Mouse (Mus musculus) erythroid progenitor cell, adult 5-6 weeks (primary cell): Measurements from ENCODE around the gene Padi6. TPM values are rescaled to one million over a fixed set of nuclear protein-coding genes. Genes with fewer than 3 reads are reported as not detected.
A peak's percentile ranks its signal among the peaks of the same experiment; 100 is the strongest.

ENCODE experiments used
- ATAC-seq: replicated peaks from 2 replicates; pipeline ENCODE4 v1.8.0; 2016; ENCODE audit warnings: moderate number of reproducible peaks, mild to moderate bottlenecking, moderate TSS enrichment, inconsistent platforms; ENCODE audit not compliant: poor library complexity, low FRiP score, severe bottlenecking
- total RNA-seq, 2 experiments: library from RNA; stranded (forward) in 1 of 2; stranded (reverse) in 1 of 2; fragments of 150-400 nt in 1 of 2; fragments of 186-747, 209-891 nt in 1 of 2; gene quantifications; 2 replicates each; pipeline versions ENCODE4 v1.2.3 to v1.2.4; 2015 to 2017; ENCODE audit warnings: low replicate concordance in 2 of 2

Gene Padi6
- total RNA-seq, 2 experiments from 2014 or later = not detected

GRCm38 (mm10) chr4:140755811-140756210, 13.4 kb upstream of the Padi6 start:
- ATAC-seq = no peak

- no peak for ATAC-seq
Observed at GRCm38 (mm10) chr4:140753366-140753765, 10.9 kb upstream of the Padi6 start.

- ATAC-seq = no peak
Observed at GRCm38 (mm10) chr4:140750328-140750727, 7.9 kb upstream of the Padi6 start.

GRCm38 (mm10) chr4:140747978-140748377, 5.5 kb upstream of the Padi6 start:
- ATAC-seq = no peak

- ATAC-seq = no peak
Observed at GRCm38 (mm10) chr4:140744654-140745053, 2.2 kb upstream of the Padi6 start.

GRCm38 (mm10) chr4:140743086-140743485, 643 bp upstream of the Padi6 start:
- ATAC-seq = no peak

GRCm38 (mm10) chr4:140741401-140741800, 1.0 kb downstream of the Padi6 start:
- ATAC-seq = no peak

GRCm38 (mm10) chr4:140740655-140741054, 1.8 kb downstream of the Padi6 start:
- ATAC-seq = no peak

GRCm38 (mm10) chr4:140732871-140733270, 9.6 kb downstream of the Padi6 start:
- no peak for ATAC-seq

- ATAC-seq = 0 out of 2 replicates have a peak, but pooled peaks have one; percentile 43
Observed at GRCm38 (mm10) chr4:140731654-140732053, 10.8 kb downstream of the Padi6 start.

GRCm38 (mm10) chr4:140726907-140727306, 15.5 kb downstream of the Padi6 start:
- no peak for ATAC-seq

- ATAC-seq = no peak
Observed at GRCm38 (mm10) chr4:140724739-140725138, 17.7 kb downstream of the Padi6 start.

- ATAC-seq = no peak
Observed at GRCm38 (mm10) chr4:140723801-140724200, 18.6 kb downstream of the Padi6 start.

- ATAC-seq = no peak
Observed at GRCm38 (mm10) chr4:140723192-140723591, 19.3 kb downstream of the Padi6 start.

GRCm38 (mm10) chr4:140722710-140723109, 19.7 kb downstream of the Padi6 start:
- ATAC-seq = no peak

GRCm38 (mm10) chr4:140721968-140722490, 20.4 kb downstream of the Padi6 start:
- ATAC-seq = no peak

GRCm38 (mm10) chr4:140720091-140720490, 22.4 kb downstream of the Padi6 start:
- ATAC-seq = no peak

GRCm38 (mm10) chr4:140718436-140718835, 24.0 kb downstream of the Padi6 start:
- no peak for ATAC-seq

GRCm38 (mm10) chr4:140716994-140717393, 25.4 kb downstream of the Padi6 start:
- no peak for ATAC-seq

GRCm38 (mm10) chr4:140714586-140714985, 27.9 kb downstream of the Padi6 start:
- no peak for ATAC-seq

- ATAC-seq = peak; percentile 72
Observed at GRCm38 (mm10) chr4:140713480-140714365, 28.7 kb downstream of the Padi6 start.
